Mouse (Mus musculus) cerebral cortex, adult 2 months (tissue): ENCODE measurements around the gene Rasl11a.

Experiments
- WGBS: fragments of 180-500 bp; shearing (Covaris S2); methylation state at CpG from one replicate; pipeline ENCODE4 v1.1.7; 2018; 5-methylcytosine and 5-hydroxymethylcytosine counted together

Rasl11a gene

DNA sequence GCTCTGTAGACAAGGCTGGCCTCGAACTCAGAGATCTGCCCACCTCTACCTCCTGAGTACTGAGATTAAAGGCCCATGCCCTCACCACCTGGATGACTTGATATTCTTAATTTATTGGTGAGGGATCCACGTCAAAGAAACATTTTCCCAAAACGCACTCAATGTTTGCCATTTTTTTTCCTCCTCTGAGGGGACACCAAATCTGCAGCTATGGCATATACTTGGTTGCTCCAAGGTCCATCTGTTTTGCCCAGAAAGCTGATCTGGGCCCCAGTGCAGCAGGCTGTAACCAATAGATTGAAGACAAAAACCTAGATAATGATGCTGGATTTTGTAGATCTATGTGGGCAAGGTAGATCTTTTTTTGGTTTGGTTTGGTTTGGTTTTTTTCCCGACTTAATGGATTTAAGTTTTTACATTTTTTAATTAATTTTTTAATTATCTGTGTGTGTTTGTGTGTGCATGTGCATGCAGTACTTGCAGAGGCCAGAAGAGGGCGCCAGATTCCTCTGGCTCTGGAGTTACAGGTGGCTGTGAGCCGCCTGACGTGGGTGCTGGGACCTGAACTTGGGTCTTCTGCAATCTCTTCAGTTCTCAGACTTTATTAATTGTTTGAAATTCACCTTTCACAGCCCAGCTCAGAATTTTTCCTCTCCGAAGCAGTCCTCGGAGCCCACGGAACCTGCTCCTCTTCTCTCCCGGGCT is 48.8 kb downstream of the Rasl11a start:
- WGBS: 89% methylated on average over 11 of the region's 11 CpGs

DNA sequence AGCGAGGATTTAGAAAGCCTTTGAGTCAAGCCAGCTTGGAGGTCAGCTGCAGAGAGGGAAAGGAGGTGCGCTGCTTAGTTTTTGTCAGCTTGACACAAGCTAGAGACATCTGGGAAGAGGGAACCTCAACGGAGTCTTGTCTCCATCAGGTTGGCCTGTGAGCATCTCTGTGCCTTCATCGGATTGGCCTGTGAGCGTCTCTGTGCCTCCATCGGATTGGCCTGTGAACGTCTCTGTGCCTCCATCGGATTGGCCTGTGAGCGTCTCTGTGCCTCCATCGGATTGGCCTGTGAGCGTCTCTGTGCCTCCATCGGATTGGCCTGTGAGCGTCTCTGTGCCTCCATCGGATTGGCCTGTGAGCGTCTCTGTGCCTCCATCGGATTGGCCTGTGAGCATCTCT is 50.8 kb downstream of the Rasl11a start:
- 91% methylated on average over 16 of the region's 16 CpGs for WGBS

DNA sequence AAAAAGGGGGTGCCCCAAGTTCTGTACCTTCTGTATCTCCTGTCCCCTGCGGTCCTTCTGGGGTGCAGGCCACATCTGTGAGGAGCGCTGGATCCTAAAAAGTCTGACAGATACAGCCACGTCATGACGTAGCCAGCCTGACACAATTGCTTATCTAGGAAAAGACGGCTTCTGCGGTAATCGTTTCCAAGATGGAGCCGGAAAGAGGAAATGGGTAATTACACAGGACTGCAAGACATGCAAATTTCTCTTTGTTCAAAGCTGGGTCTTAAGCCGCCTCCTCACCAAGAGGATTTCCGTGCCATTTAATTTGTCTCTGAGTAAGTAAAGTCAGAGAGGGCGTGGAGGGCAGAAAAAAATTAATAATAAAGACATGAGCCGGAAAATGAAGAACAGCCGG is 52.1 kb downstream of the Rasl11a start:
- 64% methylated on average over 13 of the region's 13 CpGs for WGBS
